Mouse (Mus musculus) forebrain, embryonic 10.5 days (tissue): ENCODE data around the gene Ces1e. TPM values are rescaled to one million over a fixed set of nuclear protein-coding genes. Genes with fewer than 3 reads are reported as not detected.
"Not testable (repeated sequence)": the region's sequence is repeated elsewhere in the genome, so short reads cannot be mapped to it uniquely, and the experiment has no call there.

Experiments
- DNase-seq: peaks from one replicate; pipeline ENCODE4 v3.0.0-alpha.2; 2017; ENCODE audit warnings: low spot score; ENCODE audit errors: extremely low spot score
- H3K27ac ChIP-seq: fragments of 300-500 bp; sonication (generic); 2 replicates; pipeline ENCODE4 v1.5.1; 2016; ENCODE audit warnings: mild to moderate bottlenecking
- H3K27me3 ChIP-seq: fragments of 300-500 bp; sonication (generic); 2 replicates; pipeline ENCODE4 v1.6.1; 2016; ENCODE audit warnings: mild to moderate bottlenecking; ENCODE audit not compliant: poor library complexity, severe bottlenecking
- H3K36me3 ChIP-seq: fragments of 300-500 bp; sonication (generic); replicated peaks from 2 replicates; pipeline ENCODE4 v1.6.1; 2016; ENCODE audit warnings: mild to moderate bottlenecking, moderate library complexity
- H3K4me1 ChIP-seq: fragments of 300-500 bp; sonication (generic); 2 replicates; pipeline ENCODE4 v1.6.1; 2016
- H3K4me3 ChIP-seq: fragments of 300-500 bp; sonication (generic); 2 replicates; pipeline ENCODE4 v1.5.1; 2016; ENCODE audit warnings: mild to moderate bottlenecking, moderate library complexity
- H3K9me3 ChIP-seq: fragments of 300-500 bp; sonication (generic); 2 replicates; pipeline ENCODE4 v1.6.1; 2016; ENCODE audit warnings: mild to moderate bottlenecking, moderate library complexity
- WGBS: fragments of 180-500 bp; shearing (Covaris S2); methylation state at CpG from one replicate; pipeline ENCODE4 v1.1.7; 2016; 5-methylcytosine and 5-hydroxymethylcytosine counted together
- polyA plus RNA-seq: library from polyadenylated mRNA; unstranded; fragments of >200 nt; fragmentation: Nextera tagmentation; extraction: Ambion mirVana; gene quantifications from 2 replicates; pipeline ENCODE4 v1.2.1, GENCODE M21; 2016

Ces1e gene
- polyA plus RNA-seq, 1 experiment from 2014 or later: not detected

DNA sequence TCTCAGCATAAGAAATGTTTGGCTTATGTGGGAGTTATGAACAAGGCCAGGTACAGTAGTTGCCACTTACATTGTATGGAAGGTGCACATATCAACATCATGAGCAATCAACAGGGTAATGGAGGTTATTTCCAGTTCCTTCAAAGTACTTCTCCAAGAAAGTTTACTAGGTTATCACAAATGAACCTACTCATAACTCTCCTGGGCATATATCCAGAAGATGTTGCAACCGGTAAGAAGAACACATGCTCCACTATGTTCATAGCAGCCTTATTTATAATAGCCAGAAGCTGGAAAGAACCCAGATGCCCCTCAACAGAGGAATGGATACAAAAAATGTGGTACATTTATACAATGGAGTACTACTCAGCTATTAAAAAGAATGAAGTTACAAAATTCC, 2.9 kb downstream of the Ces1e start:
- not testable (repeated sequence) for H3K27ac ChIP-seq, DNase-seq, H3K27me3 ChIP-seq, H3K4me1 ChIP-seq, H3K36me3 ChIP-seq, H3K4me3 ChIP-seq, H3K9me3 ChIP-seq
- WGBS: 98% methylated on average over 1 of the region's 1 CpGs

DNA sequence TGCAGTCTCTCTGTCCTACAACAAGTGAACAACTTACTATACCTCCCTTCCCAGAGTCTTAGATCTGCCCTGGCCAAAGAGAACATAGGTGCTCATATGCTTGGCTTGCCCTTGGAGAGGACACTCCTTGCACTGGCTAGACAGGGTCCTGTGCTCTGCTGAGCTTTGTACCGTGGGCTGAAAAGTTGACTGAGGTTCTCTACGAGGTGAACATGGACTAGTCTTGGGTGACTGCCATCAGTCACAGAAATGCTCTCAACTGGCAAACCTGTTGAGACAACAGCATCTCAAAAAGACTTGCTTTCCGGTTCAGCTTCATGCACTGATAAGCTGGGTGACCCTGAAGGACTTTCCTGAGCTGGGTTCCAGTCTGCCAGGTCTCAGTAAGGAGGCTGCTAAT, 7.5 kb downstream of the Ces1e start:
- Histone ChIP-seq H3K27ac (no peak overlapping the region), H3K27me3 (no peaks in the 10 kb centered on the region), H3K36me3 (no peaks in the 10 kb centered on the region), H3K9me3 (no peaks in the 10 kb centered on the region), H3K4me3 (no peak overlapping the region), H3K4me1 (no peaks in the 10 kb centered on the region)
- WGBS: 86% methylated on average over 3 of the region's 3 CpGs
- no peak for DNase-seq

DNA sequence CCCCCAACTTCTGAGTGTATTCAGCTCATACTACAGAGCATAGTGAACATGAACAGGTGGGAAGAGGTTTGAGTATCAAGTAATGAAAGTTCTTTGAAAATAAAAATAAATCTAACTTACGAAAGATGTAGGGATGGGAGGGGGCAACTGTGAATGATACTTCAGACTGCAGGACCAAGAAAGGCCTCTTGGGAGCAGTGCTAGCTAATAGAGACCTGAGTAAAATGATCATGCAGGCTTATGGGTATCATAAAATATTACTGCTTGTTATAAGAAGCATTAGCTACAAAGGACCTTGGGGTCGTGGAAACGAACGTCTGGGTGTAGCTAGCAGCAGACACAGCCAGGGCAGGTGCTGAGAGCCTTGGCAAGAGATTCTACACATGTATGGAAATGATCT, 11.6 kb downstream of the Ces1e start:
- no peak overlapping the region for H3K4me3 ChIP-seq
- WGBS: 86% methylated on average over 4 of the region's 4 CpGs
- no peaks in the 10 kb centered on the region for H3K27me3 ChIP-seq
- no peak for DNase-seq
- no peaks in the 10 kb centered on the region for H3K9me3 ChIP-seq
- no peaks in the 10 kb centered on the region for H3K4me1 ChIP-seq
- H3K27ac ChIP-seq: no peak overlapping the region
- no peaks in the 10 kb centered on the region for H3K36me3 ChIP-seq

DNA sequence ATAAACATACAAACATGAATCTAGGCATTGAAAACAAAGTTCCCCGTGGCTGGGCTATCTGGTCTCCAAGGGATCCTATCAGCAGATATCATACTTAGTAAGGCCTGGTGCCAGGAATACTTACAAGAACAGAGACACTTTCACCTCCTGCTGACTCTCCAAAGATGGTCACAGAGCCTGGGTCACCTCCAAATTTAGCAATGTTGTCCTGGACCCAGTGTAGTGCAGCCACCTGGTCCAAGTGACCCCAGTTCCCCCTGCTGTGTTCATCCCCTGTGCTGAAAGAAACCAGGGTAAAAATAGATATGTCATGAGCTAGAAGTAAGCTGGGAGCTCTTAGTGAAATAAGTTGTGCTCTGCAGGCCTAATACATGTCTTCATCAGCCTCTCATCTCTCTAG, 12.0 kb downstream of the Ces1e start:
- no peak overlapping the region for H3K27ac ChIP-seq

DNA sequence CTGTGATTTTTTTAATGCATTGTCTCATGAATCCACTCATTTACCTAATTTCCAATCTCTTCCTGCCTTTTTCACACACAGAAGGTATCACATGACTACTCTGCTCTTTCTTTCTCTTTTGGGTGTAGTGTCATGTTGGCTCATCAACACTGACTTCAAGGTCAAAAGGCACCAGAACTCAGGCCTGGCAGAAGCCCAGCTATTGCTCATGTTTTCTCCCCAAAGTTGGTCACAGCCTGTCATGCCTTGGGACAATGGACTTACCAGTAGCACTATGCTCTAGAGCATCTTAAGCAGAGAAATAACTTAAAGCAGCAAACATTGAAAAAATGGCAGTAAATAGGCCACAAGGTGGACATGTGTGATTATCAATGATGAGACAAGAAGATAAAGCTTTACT, 18.3 kb downstream of the Ces1e start:
- Histone ChIP-seq H3K27ac (no peak overlapping the region), H3K9me3 (no peaks in the 10 kb centered on the region), H3K36me3 (no peaks in the 10 kb centered on the region), H3K4me3 (no peak overlapping the region), H3K4me1 (no peaks in the 10 kb centered on the region), H3K27me3 (no peaks in the 10 kb centered on the region)
- DNase-seq: no peak

More for the DNA sequence above, 12.0 kb downstream of the Ces1e start:
- Histone ChIP-seq H3K4me1 (no peaks in the 10 kb centered on the region), H3K4me3 (no peak overlapping the region), H3K36me3 (no peaks in the 10 kb centered on the region), H3K27me3 (no peaks in the 10 kb centered on the region), H3K9me3 (no peaks in the 10 kb centered on the region)
- WGBS: 86% methylated on average over 1 of the region's 1 CpGs
- no peak for DNase-seq

DNA sequence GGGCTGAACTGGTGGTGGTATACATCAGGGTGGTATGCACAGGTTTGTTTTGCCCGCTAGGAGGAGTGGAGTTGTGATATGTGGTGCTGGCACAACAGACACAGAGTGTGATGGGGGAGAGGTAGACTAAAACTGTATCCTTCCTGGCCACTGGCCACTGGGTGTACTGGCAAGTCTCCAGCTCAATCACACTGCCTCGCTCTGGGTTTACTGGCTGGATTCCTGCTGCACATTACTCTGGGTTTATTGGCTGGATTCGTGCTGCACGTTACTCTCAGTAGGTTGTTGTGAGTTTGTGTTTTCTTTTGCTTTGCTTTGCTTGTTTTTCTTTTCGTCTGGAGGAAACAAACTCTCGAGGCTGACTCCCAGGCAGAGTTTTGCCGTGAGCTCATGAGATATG, 30.3 kb downstream of the Ces1e start:
- not testable (repeated sequence) for DNase-seq, H3K4me1 ChIP-seq, H3K27ac ChIP-seq, H3K4me3 ChIP-seq, H3K9me3 ChIP-seq, H3K36me3 ChIP-seq, H3K27me3 ChIP-seq
- WGBS: 87% methylated on average over 7 of the region's 7 CpGs

DNA sequence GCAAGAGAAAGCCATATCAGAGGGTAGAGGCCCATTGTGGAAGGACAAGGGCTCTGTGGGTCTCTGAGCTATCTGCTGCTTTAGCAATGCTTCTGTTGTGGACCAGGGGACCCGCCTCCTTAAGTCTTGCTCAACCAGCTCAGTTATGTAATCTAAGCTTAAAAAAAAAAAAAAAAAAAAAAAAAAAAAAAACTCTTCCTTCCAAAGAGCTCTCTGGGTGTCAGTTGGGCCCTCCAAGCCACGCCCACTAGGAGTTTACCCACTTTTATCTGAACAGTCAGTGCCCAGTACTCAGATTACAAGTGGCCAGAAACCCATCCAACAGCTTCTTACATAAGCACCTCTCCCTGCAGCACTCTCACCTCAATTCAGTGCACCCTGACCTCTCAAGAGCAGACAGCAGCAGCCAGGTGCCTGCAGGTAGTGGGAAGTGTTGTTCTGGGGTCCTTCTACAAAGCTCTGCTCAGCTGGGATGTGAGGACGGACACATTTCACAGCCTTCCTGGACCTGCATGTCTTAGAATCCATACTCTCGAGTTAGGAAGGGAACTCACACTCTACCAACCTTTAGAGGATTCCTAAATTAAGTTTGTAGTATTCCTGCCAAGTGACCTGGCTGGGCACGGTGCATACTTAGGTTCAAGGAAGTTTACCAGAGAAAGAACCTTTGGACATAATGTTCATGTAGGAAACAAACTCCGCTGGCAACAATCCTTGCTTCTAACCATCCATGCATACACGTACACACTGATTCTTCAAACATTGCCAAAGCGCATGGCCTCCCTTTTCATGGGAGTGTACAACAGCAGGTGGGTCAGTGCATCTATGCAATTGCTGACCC, 31.5 kb downstream of the Ces1e start, which contains the start of gene Ces1d:
Ces1d (minus strand) TSS at position 154 of the 841 bp plus-strand sequence.
- Histone ChIP-seq H3K4me1 (no peaks in the 10 kb centered on the region), H3K4me3 (no peak within 1 kb of the TSS), H3K36me3 (no peaks in the 10 kb centered on the region), H3K9me3 (no peaks in the 10 kb centered on the region), H3K27ac (no peak within 1 kb of the TSS), H3K27me3 (no peaks in the 10 kb centered on the region)
- DNase-seq: no peak
- WGBS: 81% methylated on average over 8 of the region's 8 CpGs

DNA sequence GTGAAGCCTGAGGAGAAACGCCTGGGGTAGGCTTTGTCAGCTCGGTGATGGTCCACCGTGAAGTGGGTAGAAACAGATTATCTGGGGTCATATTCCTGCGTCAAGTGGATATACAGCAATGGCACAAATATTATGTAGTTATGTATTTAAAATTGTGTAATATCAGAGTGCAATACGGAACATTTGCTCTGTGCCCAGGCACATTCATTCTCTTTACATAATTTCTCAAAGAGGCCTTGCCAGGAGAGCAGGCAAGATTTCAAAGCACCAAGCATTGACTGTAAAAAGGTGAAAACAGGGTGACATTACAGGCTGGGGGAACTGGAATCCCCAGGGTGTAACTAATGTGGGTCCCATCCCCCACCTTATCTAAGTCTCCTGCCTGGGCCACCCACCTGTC, 33.0 kb downstream of the Ces1e start:
- no peaks in the 10 kb centered on the region for H3K27me3 ChIP-seq
- no peak for DNase-seq
- 92% methylated on average over 5 of the region's 5 CpGs for WGBS
- no peaks in the 10 kb centered on the region for H3K9me3 ChIP-seq
- H3K4me1 ChIP-seq: no peaks in the 10 kb centered on the region
- no peak overlapping the region for H3K4me3 ChIP-seq
- no peaks in the 10 kb centered on the region for H3K36me3 ChIP-seq
- H3K27ac ChIP-seq: no peak overlapping the region

DNA sequence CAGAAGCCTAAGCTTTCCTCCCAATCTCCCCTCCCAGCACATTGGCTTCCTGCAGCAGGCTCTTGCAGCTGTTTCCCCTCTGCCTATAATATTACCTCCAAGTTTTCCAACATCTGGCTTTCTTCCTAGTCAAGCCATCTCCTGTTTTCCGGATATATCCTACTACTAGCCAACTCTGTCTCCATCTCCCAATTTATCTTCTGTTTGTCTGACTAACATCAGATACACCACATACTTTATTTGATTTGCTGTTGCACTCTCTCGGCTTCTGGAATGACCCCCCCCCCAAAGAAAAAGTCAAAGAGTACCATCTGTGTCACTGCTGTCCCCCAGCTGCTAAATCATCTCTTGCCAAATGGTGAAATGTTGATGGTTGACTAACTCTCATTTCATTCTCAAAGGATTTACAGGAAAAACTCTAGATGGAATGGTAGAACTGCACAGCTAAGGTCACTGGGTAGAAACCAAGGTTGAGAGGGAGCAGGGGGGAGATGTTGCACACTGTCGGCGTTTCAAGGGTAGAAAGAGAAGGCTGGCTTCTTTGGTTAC, 48.8 kb downstream of the Ces1e start:
- no peak for DNase-seq
- H3K27ac ChIP-seq: no peak overlapping the region
- H3K36me3 ChIP-seq: no peaks in the 10 kb centered on the region
- no peaks in the 10 kb centered on the region for H3K27me3 ChIP-seq
- H3K9me3 ChIP-seq: no peaks in the 10 kb centered on the region
- peaks cover 12% of the 10 kb centered on the region for H3K4me1 ChIP-seq
- WGBS: 91% methylated on average over 4 of the region's 4 CpGs
- no peak overlapping the region for H3K4me3 ChIP-seq

DNA sequence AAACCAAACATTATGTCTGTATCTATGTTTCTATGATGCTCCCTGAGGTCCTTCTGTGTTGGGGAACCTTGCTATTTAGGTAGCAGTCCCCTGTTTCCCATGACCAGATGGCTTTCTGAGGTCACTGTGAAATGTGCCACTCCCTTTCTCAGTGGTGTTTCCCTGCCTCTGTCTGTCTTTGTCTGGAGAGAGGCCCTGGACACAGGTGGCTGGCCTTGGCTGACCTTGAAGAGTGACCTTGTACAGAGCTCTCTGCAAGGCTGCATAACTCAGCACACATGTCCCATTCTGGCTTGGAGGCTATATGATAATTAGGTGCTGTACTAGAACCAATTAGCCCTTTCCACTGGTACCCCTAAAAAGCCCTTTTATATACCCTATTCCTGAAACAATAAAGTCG, 52.8 kb downstream of the Ces1e start:
- WGBS: 61% methylated on average over 1 of the region's 1 CpGs
- Histone ChIP-seq H3K9me3 (no peaks in the 10 kb centered on the region), H3K27me3 (no peaks in the 10 kb centered on the region), H3K27ac (no peak overlapping the region), H3K4me1 (peaks cover 12% of the 10 kb centered on the region), H3K36me3 (no peaks in the 10 kb centered on the region), H3K4me3 (no peak overlapping the region)
- DNase-seq: peak; percentile 19

DNA sequence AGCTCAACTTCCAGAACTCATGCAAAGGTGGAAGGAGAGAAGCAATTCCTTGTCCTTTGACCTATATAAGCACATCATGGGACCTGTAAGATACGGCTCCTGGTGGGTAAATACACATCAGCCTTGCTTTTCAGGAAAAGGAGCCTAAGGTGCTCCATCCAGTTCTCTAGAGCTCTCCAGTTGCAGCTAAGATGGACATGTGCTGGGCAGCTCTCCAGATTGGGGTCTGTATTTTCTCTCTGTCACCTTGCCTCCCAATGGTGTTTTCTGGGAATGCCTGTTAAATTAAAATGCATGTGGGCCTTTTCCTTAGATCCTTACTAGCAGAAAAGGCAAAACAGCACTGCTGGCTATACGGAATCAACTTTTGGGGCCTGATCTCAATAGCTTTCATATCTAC, 54.9 kb downstream of the Ces1e start:
- no peak for DNase-seq
- no peak overlapping the region for H3K4me3 ChIP-seq
- H3K36me3 ChIP-seq: no peaks in the 10 kb centered on the region
- WGBS: 86% methylated on average over 2 of the region's 2 CpGs
- peaks cover 12% of the 10 kb centered on the region for H3K4me1 ChIP-seq
- H3K9me3 ChIP-seq: no peaks in the 10 kb centered on the region
- H3K27me3 ChIP-seq: no peaks in the 10 kb centered on the region
- H3K27ac ChIP-seq: no peak overlapping the region

DNA sequence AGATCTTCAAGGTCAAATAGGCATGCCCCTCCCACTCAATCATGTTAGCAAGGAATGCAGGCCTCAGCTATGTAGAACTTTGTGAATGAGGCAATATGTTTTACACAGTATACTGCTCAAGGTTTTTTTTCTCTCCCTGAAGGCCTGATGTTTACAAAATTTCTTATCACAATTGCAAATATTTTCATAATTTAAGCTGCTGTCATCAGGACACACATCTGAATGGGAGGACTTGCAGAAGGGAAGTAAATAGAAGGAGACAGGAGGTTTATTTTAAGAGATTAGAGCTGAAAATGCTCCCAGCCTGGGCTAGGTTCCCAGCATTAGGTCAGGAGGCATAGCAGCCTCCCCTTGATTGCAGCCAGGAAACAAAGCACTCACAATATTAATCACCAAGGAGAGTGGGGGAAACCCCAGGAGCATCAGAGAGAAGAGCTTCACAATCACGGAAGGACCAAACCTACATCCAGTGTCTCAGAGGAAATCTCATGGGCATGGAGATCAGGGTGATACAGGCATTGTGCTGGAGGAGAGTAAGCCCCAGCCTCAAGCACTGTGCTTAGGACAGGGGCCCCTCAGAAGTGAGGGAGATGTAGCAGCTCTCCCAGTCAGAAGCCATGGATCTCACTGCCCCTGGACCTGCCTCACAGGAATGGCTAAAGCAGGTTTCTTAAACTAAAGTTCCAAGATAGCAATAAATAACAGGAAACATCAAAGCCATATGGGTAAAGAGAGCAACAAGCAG, 57.4 kb downstream of the Ces1e start:
- Histone ChIP-seq H3K9me3 (no peaks in the 10 kb centered on the region), H3K4me3 (no peak overlapping the region), H3K27ac (no peak overlapping the region), H3K4me1 (peaks cover 11% of the 10 kb centered on the region), H3K27me3 (no peaks in the 10 kb centered on the region), H3K36me3 (no peaks in the 10 kb centered on the region)
- no peak for DNase-seq
- 92% methylated on average over 1 of the region's 1 CpGs for WGBS

DNA sequence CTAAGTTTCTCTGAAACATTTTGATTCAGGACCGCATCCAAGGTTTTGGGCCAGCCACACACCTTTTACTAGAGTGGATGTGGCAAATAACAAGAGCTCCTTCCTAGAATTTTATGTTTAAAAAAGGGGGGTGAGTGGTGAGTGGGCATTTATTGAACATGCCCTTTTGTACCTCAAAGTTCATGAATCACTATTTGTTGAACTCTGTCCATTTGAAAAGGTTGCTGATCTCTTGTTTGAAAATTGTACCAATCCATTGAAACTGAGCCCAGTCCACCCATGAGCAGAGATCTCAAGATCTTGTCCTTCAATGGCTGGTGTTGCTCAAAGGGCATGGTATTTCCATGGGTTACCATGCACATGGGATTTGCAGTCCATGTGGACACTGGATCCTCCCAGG, 66.1 kb downstream of the Ces1e start:
- Histone ChIP-seq H3K4me3 (no peak overlapping the region), H3K9me3 (no peaks in the 10 kb centered on the region), H3K27me3 (no peaks in the 10 kb centered on the region), H3K4me1 (no peaks in the 10 kb centered on the region), H3K36me3 (no peaks in the 10 kb centered on the region), H3K27ac (no peak overlapping the region)
- 94% methylated on average over 1 of the region's 1 CpGs for WGBS
- DNase-seq: no peak
